Mouse (Mus musculus): ENCODE measurements at regions not wholly inside any gene's neighbourhood (a gene's known extent, or its start where the extent isn't known, plus 50 kb on each side); places are given as distances from the start of the nearest gene placed in this dataset.
A peak's percentile ranks its signal among the peaks of the same experiment; 100 is the strongest.

DNA sequence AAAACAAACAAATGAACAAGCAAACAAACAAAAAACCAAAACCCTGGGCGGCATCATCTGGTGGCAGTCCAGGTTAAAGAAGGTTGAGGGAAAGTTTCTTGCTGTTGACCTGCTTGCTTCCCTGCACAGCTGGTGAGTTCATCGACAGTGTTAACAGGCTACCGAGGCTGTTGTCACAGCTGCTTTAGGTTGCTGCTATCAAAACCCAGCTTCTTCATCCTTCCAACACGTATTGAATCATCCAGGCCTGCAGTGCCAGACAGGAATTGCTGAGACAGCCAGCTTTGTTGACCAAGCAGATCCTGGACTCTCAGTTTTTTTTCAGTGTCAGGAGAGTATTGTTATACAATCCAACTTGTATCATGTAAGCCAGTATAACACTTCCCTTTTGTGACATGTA lies 81.0 kb upstream of the Megf9 start:
- Histone ChIP-seq H3K36me3 (ENCODE audit: control insufficient read depth, insufficient read depth) (no peaks in the 10 kb centered on the region), H3K9ac (ENCODE audit: low read depth, low read length) (no peak overlapping the region), H3K9me3 (replicated peaks; ENCODE audit: control insufficient read depth, low read length) (no peaks in the 10 kb centered on the region), H3K4me3 (ENCODE audit: low read depth, low read length) (no peak overlapping the region), H3K4me2 (ENCODE audit: low read depth, low read length) (no peak overlapping the region), H3K27ac (ENCODE audit: low read length) (no peak overlapping the region), H3K27me3 (ENCODE audit: control insufficient read depth, insufficient read depth, low read depth, low read length) (no peaks in the 10 kb centered on the region), H3K4me1 (ENCODE audit: control insufficient read depth, low read depth, low read length) (no peaks in the 10 kb centered on the region)
- 55% methylated on average over 4 of the region's 4 CpGs for WGBS (ENCODE audit: insufficient replicate concordance)
- ATAC-seq (ENCODE audit: low read depth): no peak

DNA sequence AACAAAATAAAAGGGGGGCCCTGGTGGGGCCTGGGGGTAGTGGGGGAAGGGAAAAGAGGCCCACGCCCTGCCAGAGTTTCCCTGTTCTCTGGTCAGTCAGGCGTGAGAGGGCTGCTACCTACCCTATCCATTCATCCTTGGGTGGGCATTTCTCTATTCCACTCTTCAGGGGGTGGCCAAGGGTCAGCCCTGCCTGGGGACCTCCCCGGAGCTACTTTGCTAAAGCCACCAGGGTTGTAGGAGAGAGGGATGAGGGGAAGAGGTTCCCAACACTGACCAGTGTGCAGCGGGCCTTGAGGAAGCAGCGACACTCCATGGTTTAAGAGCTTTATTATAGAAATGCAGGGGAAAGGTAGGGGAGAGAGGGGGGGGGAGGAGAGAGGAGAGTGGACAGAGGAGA lies 79.6 kb upstream of the Megf9 start:
- no peak overlapping the region for H3K4me3 ChIP-seq (ENCODE audit: low read depth, low read length)
- H3K27ac ChIP-seq (ENCODE audit: low read length): no peak overlapping the region
- H3K9me3 ChIP-seq (replicated peaks; ENCODE audit: control insufficient read depth, low read length): no peaks in the 10 kb centered on the region
- no peak overlapping the region for H3K4me2 ChIP-seq (ENCODE audit: low read depth, low read length)
- H3K4me1 ChIP-seq (ENCODE audit: control insufficient read depth, low read depth, low read length): no peaks in the 10 kb centered on the region
- H3K36me3 ChIP-seq (ENCODE audit: control insufficient read depth, insufficient read depth): no peaks in the 10 kb centered on the region
- H3K27me3 ChIP-seq (ENCODE audit: control insufficient read depth, insufficient read depth, low read depth, low read length): no peaks in the 10 kb centered on the region
- H3K9ac ChIP-seq (ENCODE audit: low read depth, low read length): no peak overlapping the region
- no peak for ATAC-seq (ENCODE audit: low read depth)
- 63% methylated on average over 5 of the region's 5 CpGs for WGBS (ENCODE audit: insufficient replicate concordance)

DNA sequence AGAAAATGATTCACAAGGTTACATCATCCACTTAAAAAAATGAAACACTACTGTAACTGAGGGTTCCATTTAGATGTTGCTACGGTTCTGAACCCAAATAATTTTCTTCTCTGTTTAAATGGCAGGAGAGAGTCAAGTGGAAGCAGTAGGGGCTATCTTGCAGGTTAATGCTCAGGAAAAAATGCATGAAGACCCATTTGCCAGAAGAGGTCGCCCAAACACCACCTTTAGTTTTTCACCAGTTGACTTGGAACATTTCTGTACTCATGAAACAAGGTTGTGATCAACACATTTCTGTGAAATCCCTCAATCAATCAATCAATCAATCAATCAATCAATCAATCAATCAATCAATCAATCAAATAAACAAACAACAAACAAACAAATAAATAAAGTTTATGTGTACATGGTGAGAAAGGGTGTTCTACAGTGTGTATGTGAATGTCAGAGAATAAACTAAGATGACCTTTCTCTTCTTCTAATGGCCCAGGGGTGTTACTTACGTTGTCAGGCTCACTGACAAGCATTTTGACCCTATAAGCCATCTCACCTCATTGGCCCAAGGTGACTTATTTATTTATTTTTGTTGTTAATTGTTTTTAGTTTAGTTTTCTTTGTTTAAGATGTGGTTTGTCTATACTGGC lies 68.5 kb upstream of the Megf9 start:
- Histone ChIP-seq H3K27me3 (ENCODE audit: control insufficient read depth, insufficient read depth, low read depth, low read length) (no peaks in the 10 kb centered on the region), H3K4me1 (ENCODE audit: control insufficient read depth, low read depth, low read length) (no peaks in the 10 kb centered on the region), H3K36me3 (ENCODE audit: control insufficient read depth, insufficient read depth) (no peaks in the 10 kb centered on the region), H3K4me3 (ENCODE audit: low read depth, low read length) (no peak overlapping the region), H3K9me3 (replicated peaks; ENCODE audit: control insufficient read depth, low read length) (no peaks in the 10 kb centered on the region), H3K27ac (ENCODE audit: low read length) (no peak overlapping the region), H3K4me2 (ENCODE audit: low read depth, low read length) (no peak overlapping the region), H3K9ac (ENCODE audit: low read depth, low read length) (no peak overlapping the region)
- WGBS (ENCODE audit: insufficient replicate concordance): 16% methylated on average over 3 of the region's 3 CpGs
- no peak for ATAC-seq (ENCODE audit: low read depth)

DNA sequence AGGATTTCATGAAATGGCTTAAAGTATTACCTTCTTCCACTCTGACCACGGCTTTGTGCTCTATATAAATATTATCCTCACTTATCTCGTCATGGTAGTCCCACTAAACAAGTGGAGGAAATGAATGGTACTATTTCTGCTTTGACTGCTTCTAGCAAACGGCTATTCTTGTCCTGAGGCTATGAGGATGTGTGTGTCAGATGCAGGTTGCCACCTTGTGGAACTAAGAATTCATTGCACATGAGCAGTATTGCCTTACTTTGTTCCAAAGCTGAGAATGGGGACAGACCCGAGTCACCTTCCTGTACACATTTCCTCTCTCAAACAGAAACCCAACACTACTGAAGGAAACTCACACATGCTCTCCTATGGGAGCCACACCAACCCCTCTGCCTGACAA lies 66.5 kb upstream of the Megf9 start:
- no peak overlapping the region for H3K27ac ChIP-seq (ENCODE audit: low read length)
- ATAC-seq (ENCODE audit: low read depth): 0 out of 2 replicates have a peak, but pooled peaks have one; percentile 19
- no peak overlapping the region for H3K9ac ChIP-seq (ENCODE audit: low read depth, low read length)
- no peaks in the 10 kb centered on the region for H3K9me3 ChIP-seq (replicated peaks; ENCODE audit: control insufficient read depth, low read length)
- H3K4me3 ChIP-seq (ENCODE audit: low read depth, low read length): no peak overlapping the region
- no peaks in the 10 kb centered on the region for H3K36me3 ChIP-seq (ENCODE audit: control insufficient read depth, insufficient read depth)
- H3K4me1 ChIP-seq (ENCODE audit: control insufficient read depth, low read depth, low read length): no peaks in the 10 kb centered on the region
- H3K4me2 ChIP-seq (ENCODE audit: low read depth, low read length): no peak overlapping the region
- H3K27me3 ChIP-seq (ENCODE audit: control insufficient read depth, insufficient read depth, low read depth, low read length): no peaks in the 10 kb centered on the region
- WGBS (ENCODE audit: insufficient replicate concordance): 2% methylated on average over 4 of the region's 4 CpGs
